Mouse (Mus musculus): ENCODE results near the gene Platr17.

The Platr17 gene

DNA sequence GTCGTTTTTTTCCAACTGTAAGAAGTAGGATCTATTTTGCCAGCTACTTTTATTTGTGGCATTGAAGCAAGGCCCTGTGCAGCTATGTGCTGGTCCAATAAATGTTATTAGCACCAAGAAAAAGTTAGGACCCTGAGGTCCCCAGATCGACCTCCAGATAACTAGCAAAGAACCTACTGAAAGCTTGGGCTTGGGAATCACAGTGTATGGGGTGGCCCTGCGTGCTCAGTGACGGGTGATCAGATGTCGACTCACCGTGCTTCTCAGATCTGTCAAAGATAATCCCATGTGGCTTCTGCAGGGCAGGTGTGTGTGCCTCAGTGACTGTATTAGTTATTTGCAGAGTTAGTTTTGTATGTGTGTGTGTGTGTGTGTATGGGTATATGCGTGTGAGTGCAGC lies 16.4 kb downstream of the Platr17 start:
- DNase-seq (ENCODE audit: low read depth, low spot score): no peak
- Histone ChIP-seq H3K27me3 (ENCODE audit: control insufficient read depth, insufficient read depth, low read length, poor library complexity, severe bottlenecking) (no peaks in the 10 kb centered on the region), H3K36me3 (ENCODE audit: control insufficient read depth, insufficient read depth, low read length, poor library complexity, severe bottlenecking) (peaks cover 19% of the 10 kb centered on the region)

DNA sequence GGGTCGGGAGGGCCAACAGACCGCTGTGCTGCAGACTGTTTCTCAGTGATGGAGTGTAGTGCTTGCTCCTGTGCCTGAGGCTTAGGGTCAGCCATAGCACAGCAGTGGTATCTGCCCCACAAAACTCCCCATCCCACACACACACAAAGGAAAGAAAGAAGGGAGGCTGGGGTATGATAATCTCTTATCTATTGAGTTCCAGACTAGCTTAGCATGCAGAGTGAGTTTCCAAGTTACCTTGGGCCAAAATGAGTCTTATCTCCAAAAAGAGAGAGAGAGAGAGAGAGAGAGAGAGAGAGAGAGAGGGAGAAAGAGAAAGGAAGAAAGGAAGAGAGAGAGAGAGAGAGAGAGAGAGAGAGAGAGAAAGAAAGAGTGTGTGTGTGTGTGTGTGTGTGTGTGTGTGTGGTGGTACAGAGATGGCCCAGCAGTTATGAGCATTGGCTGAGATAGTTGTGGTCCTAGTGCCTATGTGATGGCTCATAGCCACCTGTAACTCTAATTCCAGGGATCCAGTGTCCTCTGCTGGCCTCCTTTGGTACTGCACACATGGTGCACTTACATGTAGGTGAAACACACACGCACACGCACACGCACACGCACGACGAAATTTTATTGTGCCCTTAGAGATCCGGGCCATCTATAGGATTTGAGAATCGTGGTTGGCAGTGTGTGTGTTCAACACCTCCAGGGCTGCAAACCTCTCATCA lies 19.8 kb downstream of the Platr17 start:
- peak; percentile 72 for DNase-seq (ENCODE audit: low read depth, low spot score)
- Histone ChIP-seq H3K27me3 (ENCODE audit: control insufficient read depth, insufficient read depth, low read length, poor library complexity, severe bottlenecking) (no peaks in the 10 kb centered on the region), H3K36me3 (ENCODE audit: control insufficient read depth, insufficient read depth, low read length, poor library complexity, severe bottlenecking) (peaks cover 29% of the 10 kb centered on the region)

DNA sequence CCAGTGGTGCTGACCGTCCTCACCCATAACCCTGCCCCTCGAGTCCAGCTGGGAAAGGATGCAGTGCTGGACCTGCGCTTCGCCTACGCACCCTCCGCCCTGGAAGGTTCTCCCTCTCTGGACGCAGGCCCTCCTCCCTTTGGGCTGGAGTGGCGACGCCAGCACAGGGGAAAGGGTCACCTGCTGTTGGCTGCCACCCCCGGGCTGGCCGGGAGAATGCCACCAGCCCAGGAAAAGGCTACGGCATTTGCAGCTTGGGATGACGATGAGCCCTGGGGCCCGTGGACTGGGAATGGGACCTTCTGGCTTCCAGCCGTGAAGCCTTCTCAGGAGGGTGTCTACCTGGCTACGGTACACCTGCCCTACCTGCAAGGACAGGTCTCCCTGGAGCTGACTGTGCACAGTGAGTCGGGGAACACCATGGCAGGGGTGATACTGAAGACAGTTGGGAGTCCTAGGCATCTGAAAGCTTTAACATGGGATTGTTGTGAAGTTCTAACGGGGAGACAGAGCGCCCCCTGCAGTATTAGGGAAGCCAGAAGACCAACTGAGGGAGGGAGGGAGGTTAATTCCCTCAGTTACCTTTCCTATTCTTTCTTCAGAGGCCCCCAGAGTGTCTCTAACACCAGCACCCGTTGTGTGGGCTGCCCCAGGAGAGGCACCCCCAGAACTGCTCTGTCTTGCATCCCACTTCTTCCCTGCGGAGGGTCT lies 20.6 kb downstream of the Platr17 start:
- peak; percentile 29 for DNase-seq (ENCODE audit: low read depth, low spot score)
- H3K27me3 ChIP-seq (ENCODE audit: control insufficient read depth, insufficient read depth, low read length, poor library complexity, severe bottlenecking): no peaks in the 10 kb centered on the region
- H3K36me3 ChIP-seq (ENCODE audit: control insufficient read depth, insufficient read depth, low read length, poor library complexity, severe bottlenecking): peaks cover 29% of the 10 kb centered on the region

DNA sequence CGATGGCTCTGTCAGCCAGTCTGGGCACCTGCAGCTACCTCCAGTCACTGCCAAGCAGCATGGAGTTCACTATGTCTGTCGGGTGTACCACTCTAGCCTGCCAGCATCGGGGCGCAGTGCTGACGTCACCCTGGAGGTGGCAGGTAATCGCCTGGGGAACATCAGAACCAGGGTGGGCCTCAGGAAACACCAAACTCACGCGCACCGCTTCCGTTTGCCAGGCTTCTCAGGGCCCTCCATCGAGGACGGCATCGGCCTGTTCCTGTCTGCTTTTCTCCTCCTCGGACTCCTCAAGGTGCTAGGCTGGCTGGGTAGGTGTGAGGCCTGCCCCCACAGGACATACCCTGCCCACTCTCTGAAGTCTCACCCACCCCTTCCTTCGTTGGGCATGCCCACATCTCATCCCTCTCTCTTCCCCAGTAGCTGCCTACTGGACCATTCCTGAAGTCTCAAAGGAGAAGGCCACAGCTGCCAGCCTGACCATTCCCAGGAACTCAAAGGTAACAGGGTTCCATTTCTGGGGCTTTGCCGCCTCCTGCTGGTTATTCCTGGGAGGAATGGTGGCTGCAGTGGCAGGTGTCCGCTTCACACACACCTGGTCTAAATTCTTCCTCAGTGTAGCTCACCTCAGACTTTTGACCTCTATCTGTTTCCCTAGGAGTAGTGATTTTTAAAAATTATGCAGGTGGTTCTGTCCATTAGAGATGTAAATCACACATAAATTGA lies 21.4 kb downstream of the Platr17 start:
- peaks cover 26% of the 10 kb centered on the region for H3K36me3 ChIP-seq (ENCODE audit: control insufficient read depth, insufficient read depth, low read length, poor library complexity, severe bottlenecking)
- H3K27me3 ChIP-seq (ENCODE audit: control insufficient read depth, insufficient read depth, low read length, poor library complexity, severe bottlenecking): no peaks in the 10 kb centered on the region
- DNase-seq (ENCODE audit: low read depth, low spot score): peak; percentile 38

DNA sequence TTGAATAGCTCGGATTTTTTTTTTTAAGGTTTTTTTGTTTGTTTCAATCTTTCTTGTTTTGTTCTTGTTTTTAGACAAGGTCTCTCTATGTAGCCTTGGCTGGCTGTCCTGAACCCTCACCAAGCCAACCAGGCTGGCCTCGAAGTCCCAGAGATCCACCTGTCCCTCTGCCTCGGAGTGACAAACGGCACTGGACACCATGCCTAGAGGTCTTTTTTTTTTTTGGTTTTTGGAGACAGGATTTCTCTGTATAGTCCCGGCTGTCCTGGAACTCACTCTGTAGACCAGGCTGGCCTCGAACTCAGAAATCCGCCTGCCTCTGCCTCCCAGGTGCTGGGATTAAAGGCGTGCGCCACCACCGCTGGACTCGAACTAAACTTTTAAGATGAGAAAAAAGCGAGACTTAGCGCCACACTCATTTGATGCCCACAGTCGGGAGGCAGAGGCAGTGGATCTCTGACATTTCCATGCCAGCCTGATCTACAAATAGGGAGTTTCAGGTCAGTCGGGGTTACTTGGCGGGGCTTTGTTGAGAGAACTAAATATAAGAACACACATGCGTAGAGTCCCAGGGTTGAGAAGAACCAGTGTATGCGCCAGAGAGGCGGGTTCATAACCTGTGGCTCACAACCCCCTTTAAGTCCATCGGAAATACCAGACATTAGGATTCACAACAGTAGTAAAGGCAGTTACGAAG lies 23.5 kb downstream of the Platr17 start:
- no peak for DNase-seq (ENCODE audit: low read depth, low spot score)
- Histone ChIP-seq H3K36me3 (ENCODE audit: control insufficient read depth, insufficient read depth, low read length, poor library complexity, severe bottlenecking) (peaks cover 18% of the 10 kb centered on the region), H3K27me3 (ENCODE audit: control insufficient read depth, insufficient read depth, low read length, poor library complexity, severe bottlenecking) (no peaks in the 10 kb centered on the region)

DNA sequence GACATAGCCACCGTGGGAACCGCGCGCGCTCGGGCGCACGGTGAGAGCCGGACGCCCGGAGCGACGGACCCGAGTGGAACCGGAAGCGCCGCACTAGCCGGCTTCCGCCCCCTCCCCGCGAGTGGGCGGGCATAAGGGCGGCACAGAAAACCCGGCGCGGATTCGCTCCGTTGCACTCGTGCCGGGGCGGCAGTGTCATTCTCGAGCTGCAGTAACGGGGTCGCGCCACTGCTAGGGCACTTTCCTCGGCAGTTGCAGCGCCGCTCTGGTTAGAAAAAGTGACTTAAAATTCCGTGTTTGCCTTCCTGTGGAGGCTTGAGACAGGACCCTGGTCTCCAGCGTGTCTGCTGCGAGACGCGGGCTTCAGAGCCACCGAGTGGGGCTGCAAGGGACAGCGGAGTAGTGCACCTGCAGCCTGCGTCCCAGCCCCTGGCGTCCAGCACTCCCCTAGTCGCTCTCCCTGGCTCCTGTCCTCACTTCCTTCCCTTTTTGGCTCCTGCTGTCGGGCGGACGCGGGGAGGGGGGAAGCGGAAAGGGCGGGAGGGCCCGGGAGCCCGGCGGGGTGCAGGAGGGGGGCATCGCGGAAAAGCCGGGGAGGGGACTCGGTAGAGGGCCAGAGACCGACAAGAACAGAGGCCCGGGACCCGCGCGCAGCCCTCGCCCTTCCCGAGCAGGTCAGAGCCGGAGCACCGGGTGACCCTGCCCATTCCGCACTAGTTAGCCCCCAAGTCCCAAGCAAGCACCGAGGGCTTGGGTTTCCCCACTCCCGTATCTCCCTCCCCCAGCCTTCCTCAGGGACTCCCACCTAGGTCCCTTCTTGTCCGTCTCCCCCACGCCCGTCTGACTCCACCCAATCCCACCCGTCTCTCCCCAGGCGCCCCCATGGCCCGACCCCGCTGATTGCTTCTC lies 24.7 kb downstream of the Platr17 start, which contains the start of gene Rgl2:
Rgl2 (plus strand) TSS at position 173 of the 909 bp plus-strand sequence.
- peak; percentile 95 for DNase-seq (ENCODE audit: low read depth, low spot score)
- H3K27me3 ChIP-seq (ENCODE audit: control insufficient read depth, insufficient read depth, low read length, poor library complexity, severe bottlenecking): no peaks in the 10 kb centered on the region
- H3K36me3 ChIP-seq (ENCODE audit: control insufficient read depth, insufficient read depth, low read length, poor library complexity, severe bottlenecking): peaks cover 18% of the 10 kb centered on the region

DNA sequence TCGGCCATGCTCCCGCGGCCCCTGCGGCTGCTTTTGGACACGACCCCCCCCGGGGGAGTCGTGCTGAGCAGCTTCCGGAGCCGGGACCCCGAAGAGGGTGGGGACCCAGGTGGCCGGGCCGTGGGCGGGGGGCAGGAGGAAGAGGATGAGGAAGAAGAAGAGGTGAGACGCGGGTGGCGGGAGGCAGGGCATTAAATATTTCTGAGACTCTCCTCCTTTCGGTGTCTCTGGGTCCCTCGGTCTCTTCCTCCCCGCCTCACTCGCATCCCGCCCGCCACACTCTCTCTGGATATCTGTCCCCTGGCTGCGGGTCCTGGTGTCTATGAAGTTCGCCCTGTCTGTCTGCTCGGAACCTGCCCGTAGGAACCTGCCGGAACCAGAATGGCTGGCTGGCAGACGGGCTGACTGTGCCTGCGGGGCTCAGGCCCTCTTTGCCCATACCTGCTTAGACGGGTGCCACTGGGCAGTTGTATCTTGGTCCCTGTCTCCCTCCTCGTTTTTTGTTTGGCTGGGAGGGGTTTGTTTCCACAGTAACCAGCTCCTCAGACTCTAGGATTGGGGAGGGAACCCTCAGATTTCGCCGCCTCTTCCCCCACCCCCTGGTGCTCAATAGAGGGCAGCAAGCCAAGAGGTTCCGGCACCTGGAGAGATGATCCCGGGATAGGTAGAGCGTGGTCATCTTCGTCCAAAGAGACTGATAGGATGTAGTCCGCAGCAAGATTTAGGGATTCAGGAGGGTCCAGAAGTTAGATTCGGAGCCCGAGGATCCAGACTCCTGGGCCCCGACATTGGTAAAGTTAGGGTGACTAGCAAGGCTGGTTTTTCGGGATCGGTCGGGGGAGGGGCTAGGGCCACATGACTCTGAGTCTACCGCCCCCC lies 25.6 kb downstream of the Platr17 start:
- DNase-seq (ENCODE audit: low read depth, low spot score): peak; percentile 69
- Histone ChIP-seq H3K36me3 (ENCODE audit: control insufficient read depth, insufficient read depth, low read length, poor library complexity, severe bottlenecking) (peaks cover 15% of the 10 kb centered on the region), H3K27me3 (ENCODE audit: control insufficient read depth, insufficient read depth, low read length, poor library complexity, severe bottlenecking) (no peaks in the 10 kb centered on the region)

DNA sequence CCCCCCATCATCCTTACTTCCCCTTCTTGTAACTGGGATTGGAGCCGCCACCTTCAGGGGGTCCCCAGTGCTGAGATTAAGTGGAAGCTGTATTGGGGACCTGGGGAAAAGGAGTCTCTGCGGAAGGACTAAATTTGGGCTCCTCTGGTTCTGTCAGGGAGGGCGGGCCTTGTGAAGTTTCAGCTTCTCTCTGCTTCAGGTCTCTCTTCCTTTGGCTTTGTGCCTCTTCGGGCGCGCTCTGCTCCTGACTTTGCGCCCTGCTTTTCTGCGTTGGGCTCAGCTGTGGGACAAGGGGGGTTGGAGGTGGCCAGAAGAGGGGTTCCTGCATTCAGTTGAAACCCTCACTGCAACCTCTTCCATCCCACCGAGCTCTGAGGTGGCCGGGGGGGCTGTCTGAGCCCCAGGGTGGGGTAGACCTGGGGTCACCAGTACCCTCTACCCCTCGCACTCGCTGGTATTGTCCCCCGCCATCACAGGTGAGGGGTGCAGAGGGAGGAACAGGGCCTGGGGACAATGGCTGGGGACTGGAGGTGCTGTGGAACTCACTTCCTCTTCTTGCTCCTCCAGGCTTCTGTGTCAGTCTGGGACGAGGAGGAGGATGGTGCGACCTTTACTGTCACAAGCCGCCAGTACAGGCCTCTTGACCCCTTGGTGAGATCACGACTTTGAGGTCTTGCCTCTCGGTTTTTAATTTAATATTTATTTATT lies 26.4 kb downstream of the Platr17 start:
- Histone ChIP-seq H3K27me3 (ENCODE audit: control insufficient read depth, insufficient read depth, low read length, poor library complexity, severe bottlenecking) (no peaks in the 10 kb centered on the region), H3K36me3 (ENCODE audit: control insufficient read depth, insufficient read depth, low read length, poor library complexity, severe bottlenecking) (peaks cover 16% of the 10 kb centered on the region)
- peak; percentile 43 for DNase-seq (ENCODE audit: low read depth, low spot score)

DNA sequence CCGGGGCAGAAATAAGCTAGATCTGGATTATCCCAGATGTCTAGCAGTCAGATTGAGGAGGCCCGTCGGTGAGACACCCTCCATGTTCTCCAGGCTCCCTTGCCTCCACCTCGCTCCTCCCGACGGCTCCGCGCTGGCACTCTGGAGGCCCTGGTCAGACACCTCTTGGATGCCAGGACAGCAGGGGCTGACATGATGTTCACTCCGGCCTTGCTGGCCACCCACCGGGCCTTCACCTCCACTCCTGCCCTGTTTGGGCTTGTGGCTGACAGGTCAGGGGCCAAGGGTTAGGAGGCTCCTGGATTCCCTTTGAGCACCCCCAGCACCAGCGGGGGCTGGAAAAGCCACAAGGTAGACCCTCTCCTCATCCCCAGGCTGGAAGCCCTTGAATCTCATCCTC lies 27.0 kb downstream of the Platr17 start:
- DNase-seq (ENCODE audit: low read depth, low spot score): no peak
- H3K27me3 ChIP-seq (ENCODE audit: control insufficient read depth, insufficient read depth, low read length, poor library complexity, severe bottlenecking): no peaks in the 10 kb centered on the region
- peaks cover 13% of the 10 kb centered on the region for H3K36me3 ChIP-seq (ENCODE audit: control insufficient read depth, insufficient read depth, low read length, poor library complexity, severe bottlenecking)

DNA sequence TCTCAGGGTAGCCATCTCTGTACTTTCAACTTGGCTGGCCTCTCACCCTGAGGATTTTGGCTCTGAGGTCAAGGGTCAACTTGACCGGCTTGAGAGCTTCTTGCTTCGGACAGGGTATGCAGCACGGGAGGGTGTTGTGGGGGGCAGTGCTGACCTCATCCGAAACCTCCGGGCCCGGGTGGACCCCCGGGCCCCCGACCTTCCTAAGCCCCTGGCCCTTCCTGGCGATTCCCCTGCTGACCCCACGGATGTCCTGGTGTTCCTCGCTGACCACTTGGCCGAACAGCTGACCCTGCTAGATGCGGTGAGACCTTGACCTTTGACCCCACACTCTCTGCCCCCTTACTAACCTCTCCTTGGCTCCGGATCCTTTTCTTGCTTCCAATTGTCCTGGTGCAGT lies 27.5 kb downstream of the Platr17 start:
- Histone ChIP-seq H3K36me3 (ENCODE audit: control insufficient read depth, insufficient read depth, low read length, poor library complexity, severe bottlenecking) (peaks cover 16% of the 10 kb centered on the region), H3K27me3 (ENCODE audit: control insufficient read depth, insufficient read depth, low read length, poor library complexity, severe bottlenecking) (no peaks in the 10 kb centered on the region)
- no peak for DNase-seq (ENCODE audit: low read depth, low spot score)

DNA sequence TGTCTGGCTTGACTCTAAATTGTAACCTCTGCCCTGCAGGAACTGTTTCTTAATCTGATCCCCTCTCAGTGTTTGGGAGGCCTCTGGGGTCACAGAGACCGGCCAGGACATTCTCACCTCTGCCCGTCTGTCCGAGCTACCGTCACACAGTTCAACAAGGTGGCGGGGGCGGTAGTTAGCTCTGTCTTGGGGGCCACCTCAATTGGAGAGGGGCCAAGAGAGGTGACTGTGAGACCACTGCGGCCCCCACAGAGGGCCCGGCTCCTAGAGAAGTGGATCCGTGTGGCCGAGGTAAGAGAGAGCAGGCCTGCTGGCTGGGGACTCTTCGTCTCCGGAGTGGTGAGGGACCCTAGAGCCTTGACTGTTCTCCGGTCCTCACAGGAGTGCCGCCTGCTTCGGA lies 28.0 kb downstream of the Platr17 start:
- peaks cover 15% of the 10 kb centered on the region for H3K36me3 ChIP-seq (ENCODE audit: control insufficient read depth, insufficient read depth, low read length, poor library complexity, severe bottlenecking)
- no peak for DNase-seq (ENCODE audit: low read depth, low spot score)
- H3K27me3 ChIP-seq (ENCODE audit: control insufficient read depth, insufficient read depth, low read length, poor library complexity, severe bottlenecking): no peaks in the 10 kb centered on the region

DNA sequence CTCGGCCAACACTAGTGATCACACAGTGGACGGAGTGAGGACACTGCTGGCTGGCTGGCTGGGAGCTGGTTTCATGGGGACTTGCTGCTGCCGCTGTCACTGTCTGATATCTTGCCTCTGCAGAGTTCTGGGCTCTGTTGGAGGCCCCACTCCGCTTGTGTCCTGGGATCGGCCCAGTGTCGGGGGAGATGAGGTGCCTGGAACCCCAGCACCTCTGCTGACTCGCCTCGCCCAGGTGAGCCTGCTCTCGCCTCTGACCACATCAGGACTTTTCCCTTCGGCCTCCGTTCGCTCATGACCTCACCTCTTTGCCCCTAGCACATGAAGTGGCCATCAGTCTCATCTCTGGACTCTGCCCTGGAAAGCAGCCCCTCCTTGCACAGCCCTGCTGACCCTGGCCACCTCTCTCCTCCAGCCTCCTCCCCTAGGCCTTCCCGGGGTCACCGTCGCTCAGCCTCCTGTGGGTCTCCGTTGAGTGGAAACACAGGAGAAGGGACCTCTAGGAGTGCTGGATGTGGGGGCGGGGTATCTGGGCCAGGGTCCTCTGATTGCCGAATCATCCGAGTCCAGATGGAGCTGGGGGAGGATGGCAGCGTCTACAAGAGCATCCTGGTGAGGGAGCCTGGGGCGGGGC lies 30.6 kb downstream of the Platr17 start:
- no peaks in the 10 kb centered on the region for H3K27me3 ChIP-seq (ENCODE audit: control insufficient read depth, insufficient read depth, low read length, poor library complexity, severe bottlenecking)

More for the DNA sequence above, 30.6 kb downstream of the Platr17 start:
- H3K36me3 ChIP-seq (ENCODE audit: control insufficient read depth, insufficient read depth, low read length, poor library complexity, severe bottlenecking): peaks cover 12% of the 10 kb centered on the region
- DNase-seq (ENCODE audit: low read depth, low spot score): no peak
